Mouse (Mus musculus) stomach, postnatal 0 days (tissue): ENCODE data around the gene Gm21981. TPM values are rescaled to one million over a fixed set of nuclear protein-coding genes. Genes with fewer than 3 reads are reported as not detected.

Experiments used
- ATAC-seq: fragments of 200-750 bp; cut with Nextera tagmentation; 2 replicates; pipeline ENCODE4 v1.8.0; 2017; ENCODE audit not compliant: low FRiP score, low TSS enrichment
- DNase-seq: peaks from one replicate; pipeline ENCODE4 v3.0.0-alpha.2; 2016; ENCODE audit warnings: low spot score
- H3K27ac ChIP-seq: fragments of 300-500 bp; sonication (generic); replicated peaks from 2 replicates; pipeline ENCODE4 v1.5.1; 2014; ENCODE audit warnings: mild to moderate bottlenecking, control low read depth
- H3K27me3 ChIP-seq: fragments of 300-500 bp; sonication (generic); 2 replicates; pipeline ENCODE4 v1.6.1; 2014; ENCODE audit warnings: low read length; ENCODE audit not compliant: control insufficient read depth, insufficient read depth
- H3K36me3 ChIP-seq: fragments of 300-500 bp; sonication (generic); 2 replicates; pipeline ENCODE4 v1.6.1; 2014; ENCODE audit warnings: low read length, mixed read lengths; ENCODE audit not compliant: control insufficient read depth, insufficient read depth
- H3K4me1 ChIP-seq: fragments of 300-500 bp; sonication (generic); replicated peaks from 2 replicates; pipeline ENCODE4 v1.6.1; 2014; ENCODE audit warnings: antibody characterized with exemption; ENCODE audit not compliant: control insufficient read depth, insufficient read depth
- H3K4me2 ChIP-seq: fragments of 300-500 bp; sonication (generic); replicated peaks from 2 replicates; pipeline ENCODE4 v1.6.1; 2014; ENCODE audit warnings: low read depth, mild to moderate bottlenecking, control low read depth, moderate library complexity
- H3K4me3 ChIP-seq: fragments of 300-500 bp; sonication (generic); 2 replicates; pipeline ENCODE4 v1.5.1; 2014; ENCODE audit warnings: low read depth, low read length, control low read depth
- H3K9ac ChIP-seq: fragments of 300-500 bp; sonication (generic); 2 replicates; pipeline ENCODE4 v1.6.1; 2014; ENCODE audit warnings: mild to moderate bottlenecking, low read length, control low read depth, mixed read lengths
- H3K9me3 ChIP-seq: fragments of 300-500 bp; sonication (generic); 2 replicates; pipeline ENCODE4 v1.6.1; 2016; ENCODE audit warnings: low read length; ENCODE audit not compliant: control insufficient read depth
- CTCF ChIP-seq: IDR thresholded peaks from 2 replicates; pipeline ENCODE4 v1.5.1; 2016; ENCODE audit warnings: antibody characterized with exemption, low read depth, mild to moderate bottlenecking, moderate library complexity
- EP300 ChIP-seq: optimal IDR thresholded peaks from 2 replicates; pipeline ENCODE3; 2016; ENCODE audit warnings: antibody characterized with exemption
- WGBS: fragments of 180-500 bp; shearing (Covaris S2); extraction: QIAGEN DNeasy Blood & Tissue Kit; methylation state at CpG from one replicate; pipeline ENCODE4 v1.1.7; 2014; 5-methylcytosine and 5-hydroxymethylcytosine counted together
- polyA plus RNA-seq: library from polyadenylated mRNA; unstranded; fragments of >200 nt; fragmentation: Nextera tagmentation; extraction: Ambion mirVana; gene quantifications from 2 replicates; pipeline ENCODE4 v1.2.1, GENCODE M21; 2015

Gene Gm21981
- polyA plus RNA-seq, 1 experiment from 2014 or later: not detected

DNA sequence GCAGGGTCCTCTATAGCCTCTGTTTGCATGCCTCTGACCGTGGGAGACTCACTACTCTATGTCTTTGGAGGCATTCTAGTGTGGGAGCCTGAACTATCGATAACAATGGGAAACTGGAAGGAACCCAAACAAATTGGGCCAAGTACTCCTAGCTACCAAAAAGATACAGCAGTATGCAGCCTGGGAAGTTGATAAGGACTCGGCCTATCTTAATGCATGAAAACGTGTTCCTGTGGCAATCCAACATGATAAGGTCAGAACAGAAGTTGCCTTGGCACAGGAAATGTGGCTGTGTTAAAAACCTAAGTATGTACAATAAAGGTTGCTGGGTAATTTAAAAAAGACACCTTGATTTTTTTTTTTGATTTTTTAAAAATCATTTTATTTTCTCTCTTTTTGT is 26.9 kb upstream of the Gm21981 start:
- Histone ChIP-seq H3K4me2 (no peak overlapping the region), H3K27ac (no peak overlapping the region), H3K4me1 (no peaks in the 10 kb centered on the region), H3K4me3 (no peak overlapping the region), H3K9me3 (no peaks in the 10 kb centered on the region), H3K9ac (no peak overlapping the region), H3K36me3 (no peaks in the 10 kb centered on the region), H3K27me3 (no peaks in the 10 kb centered on the region)
- no peak for TF ChIP-seq EP300
- DNase-seq (no peak), ATAC-seq (no peak)
- 76% methylated on average over 4 of the region's 4 CpGs for WGBS

DNA sequence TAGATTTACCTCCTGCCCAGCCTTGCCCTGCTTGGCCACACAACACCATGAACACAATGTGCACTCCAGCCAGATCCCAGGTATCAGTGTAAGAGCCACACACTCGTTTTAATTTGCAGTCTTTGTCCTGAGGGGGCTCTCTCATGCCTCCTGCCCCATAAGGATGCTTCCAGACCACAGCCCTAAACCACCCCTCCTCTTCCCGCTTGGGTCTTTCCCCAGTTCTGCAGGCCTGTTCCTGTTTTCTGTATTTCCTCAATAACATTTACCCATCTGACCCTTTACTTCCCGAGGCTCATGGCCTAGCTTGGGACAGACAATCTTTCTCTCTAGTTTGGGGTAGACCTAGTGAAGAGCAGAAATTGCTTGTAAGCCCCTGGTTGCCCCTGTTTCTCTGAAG is 20.8 kb upstream of the Gm21981 start:
- H3K9me3 ChIP-seq: no peaks in the 10 kb centered on the region
- 52% methylated on average over 3 of the region's 3 CpGs for WGBS
- H3K27ac ChIP-seq: no peak overlapping the region
- H3K36me3 ChIP-seq: no peaks in the 10 kb centered on the region
- H3K4me1 ChIP-seq: no peaks in the 10 kb centered on the region
- TF ChIP-seq CTCF: no peak
- no peak for TF ChIP-seq EP300
- H3K27me3 ChIP-seq: no peaks in the 10 kb centered on the region
- H3K4me2 ChIP-seq: no peak overlapping the region
- ATAC-seq (no peak), DNase-seq (no peak)
- H3K9ac ChIP-seq: no peak overlapping the region
- no peak overlapping the region for H3K4me3 ChIP-seq

DNA sequence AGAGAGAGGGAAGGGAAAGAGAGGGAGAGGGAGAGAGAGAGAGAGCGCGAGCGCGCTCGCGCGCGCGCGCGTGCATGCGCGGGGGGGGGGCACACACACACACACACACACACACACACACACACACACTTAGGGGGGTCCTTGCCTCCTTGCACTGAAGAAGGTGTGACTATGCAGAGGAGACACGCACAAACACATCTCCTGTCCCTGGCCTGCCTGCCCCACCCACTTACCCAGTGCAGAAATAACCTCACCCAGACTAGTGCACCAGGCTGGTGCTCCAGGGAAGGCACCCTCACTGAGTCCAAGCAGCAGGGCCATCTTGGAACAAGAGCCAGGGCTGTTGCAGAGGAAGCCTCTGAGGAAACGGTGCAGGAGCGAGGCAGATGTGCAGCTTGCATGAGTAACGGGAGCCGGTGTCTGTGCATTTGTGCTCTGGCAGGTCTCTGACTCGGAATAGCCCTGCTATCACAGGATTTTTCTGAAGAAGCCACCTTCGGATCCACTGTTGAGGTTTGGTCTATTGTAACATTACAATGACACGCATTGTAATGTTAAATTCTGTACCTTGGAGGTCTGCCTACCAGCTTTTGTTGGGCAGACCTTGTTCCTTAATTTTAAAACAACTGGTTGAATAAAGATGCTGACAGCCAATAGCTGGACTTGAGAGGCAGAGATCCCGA is 18.8 kb upstream of the Gm21981 start:
- 58% methylated on average over 13 of the region's 22 CpGs for WGBS

DNA sequence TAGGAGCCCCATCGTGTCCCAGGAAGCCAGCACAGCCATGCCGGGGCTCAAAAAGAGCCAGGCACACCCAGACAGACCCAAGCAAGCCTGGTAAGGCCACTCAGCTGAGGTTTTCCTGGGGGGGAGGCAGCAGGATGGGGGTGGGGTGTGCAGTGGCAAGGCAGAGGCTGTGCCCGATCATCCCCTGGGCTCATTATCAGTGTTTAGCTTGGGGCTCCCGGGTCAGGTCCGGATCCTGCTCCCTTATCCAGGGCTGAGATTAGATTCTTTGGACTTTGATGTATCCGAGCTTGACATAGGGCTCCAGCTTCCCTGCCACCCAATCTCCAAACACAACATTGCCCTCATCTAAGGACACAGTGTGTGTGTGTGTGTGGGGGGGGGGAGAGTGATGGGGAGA is 17.6 kb upstream of the Gm21981 start:
- DNase-seq: peak; percentile 54
- H3K4me3 ChIP-seq: no peak overlapping the region
- no peak for TF ChIP-seq CTCF
- no peak for TF ChIP-seq EP300
- 50% methylated on average over 6 of the region's 6 CpGs for WGBS
- ATAC-seq: peak; percentile 24; the same call in 1 of the 2 replicates
- no peaks in the 10 kb centered on the region for H3K4me1 ChIP-seq
- no peaks in the 10 kb centered on the region for H3K27me3 ChIP-seq
- no peak overlapping the region for H3K9ac ChIP-seq
- H3K36me3 ChIP-seq: no peaks in the 10 kb centered on the region
- H3K9me3 ChIP-seq: no peaks in the 10 kb centered on the region
- H3K27ac ChIP-seq: no peak overlapping the region
- H3K4me2 ChIP-seq: no peak overlapping the region

More for the DNA sequence above, 18.8 kb upstream of the Gm21981 start:
- no peaks in the 10 kb centered on the region for H3K4me1 ChIP-seq
- ATAC-seq (no peak), DNase-seq (no peak)
- H3K27ac ChIP-seq: no peak overlapping the region
- no peak overlapping the region for H3K4me3 ChIP-seq
- no peaks in the 10 kb centered on the region for H3K9me3 ChIP-seq
- no peak overlapping the region for H3K9ac ChIP-seq
- H3K27me3 ChIP-seq: no peaks in the 10 kb centered on the region
- no peaks in the 10 kb centered on the region for H3K36me3 ChIP-seq
- no peak overlapping the region for H3K4me2 ChIP-seq
- TF ChIP-seq EP300 (no peak), CTCF (no peak)

DNA sequence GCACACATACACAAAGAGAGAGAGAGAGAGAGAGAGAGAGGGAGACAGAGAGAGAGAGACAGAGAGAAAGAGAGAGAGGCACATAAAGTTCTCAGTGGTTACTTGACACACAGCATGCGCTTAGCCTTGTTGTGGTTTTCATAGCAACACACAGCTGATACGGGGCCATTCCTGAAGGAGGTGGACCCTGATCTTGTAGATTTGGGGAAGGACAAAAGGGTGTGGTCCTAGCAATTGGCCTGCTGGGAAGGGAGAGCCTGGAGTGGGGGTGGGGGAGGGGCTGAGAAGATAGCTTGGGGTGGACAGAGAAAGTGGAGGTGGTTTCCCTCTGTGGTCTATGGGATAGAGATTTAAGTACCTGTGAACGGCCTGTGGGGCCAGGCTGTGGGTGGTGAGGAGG is 15.8 kb upstream of the Gm21981 start:
- 58% methylated on average over 3 of the region's 3 CpGs for WGBS
- Histone ChIP-seq H3K4me3 (no peak overlapping the region), H3K9me3 (no peaks in the 10 kb centered on the region), H3K27ac (no peak overlapping the region), H3K36me3 (no peaks in the 10 kb centered on the region), H3K9ac (no peak overlapping the region), H3K27me3 (no peaks in the 10 kb centered on the region), H3K4me1 (no peaks in the 10 kb centered on the region), H3K4me2 (no peak overlapping the region)
- DNase-seq: peak; percentile 46
- ATAC-seq: no peak
- no peak for TF ChIP-seq EP300
- TF ChIP-seq CTCF: no peak

DNA sequence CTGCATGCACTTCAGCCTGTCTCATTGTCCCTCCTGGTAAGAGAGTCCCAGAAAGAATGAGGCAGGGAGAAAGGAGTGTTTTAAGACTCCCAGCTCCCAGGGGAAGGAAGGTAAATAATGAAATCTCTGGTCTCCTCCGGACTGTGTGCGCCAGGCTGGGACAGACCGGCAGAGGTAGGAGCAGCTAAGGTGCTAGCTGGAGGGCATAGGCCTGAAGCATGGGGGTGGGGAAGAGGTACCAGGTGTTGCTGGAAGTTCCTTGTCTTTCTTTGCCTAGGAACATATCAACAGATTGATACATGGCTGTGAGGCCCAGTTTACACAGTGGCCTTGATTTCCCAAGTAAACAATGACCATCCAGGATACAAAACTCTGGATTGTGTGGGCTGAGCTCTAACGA is 14.7 kb upstream of the Gm21981 start:
- H3K27ac ChIP-seq: peak overlapping the region; percentile 45; the same call in 1 of the 2 replicates
- ATAC-seq: peak; percentile 48; the same call in 1 of the 2 replicates
- 37% methylated on average over 4 of the region's 4 CpGs for WGBS

More for the DNA sequence above, 14.7 kb upstream of the Gm21981 start:
- Histone ChIP-seq H3K4me2 (no peak overlapping the region), H3K27me3 (no peaks in the 10 kb centered on the region), H3K9ac (no peak overlapping the region), H3K4me1 (no peaks in the 10 kb centered on the region), H3K4me3 (no peak overlapping the region), H3K36me3 (no peaks in the 10 kb centered on the region), H3K9me3 (no peaks in the 10 kb centered on the region)
- TF ChIP-seq CTCF: no peak
- TF ChIP-seq EP300: no peak
- peak; percentile 66 for DNase-seq
